Mouse (Mus musculus): Measurements from ENCODE around the gene Scn8a. TPM values are rescaled to one million over a fixed set of nuclear protein-coding genes. Genes with fewer than 3 reads are reported as not detected.

Gene Scn8a
- polyA plus RNA-seq, 1 experiment = 0.48 TPM

DNA sequence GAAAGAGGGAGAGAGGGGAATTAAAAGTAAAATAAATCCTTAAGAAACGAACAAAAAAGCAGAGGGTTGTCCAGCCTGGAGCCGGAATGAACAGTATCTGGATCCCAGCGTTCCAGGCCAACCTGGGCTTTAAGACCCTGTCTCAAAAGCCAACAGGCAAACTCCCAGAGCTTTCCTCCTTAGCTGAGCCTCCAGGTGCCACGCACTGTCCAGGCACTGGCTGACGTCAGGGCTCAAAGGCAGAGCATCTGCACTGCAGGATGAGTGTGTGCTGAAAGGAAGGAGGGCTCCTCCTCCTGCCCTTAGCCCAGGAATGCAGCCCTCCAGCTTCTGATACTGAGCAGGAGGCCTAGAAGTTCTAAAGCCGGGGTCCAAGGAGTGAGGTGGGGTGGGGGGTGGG lies 224.3 kb downstream of the Scn8a start:
- DNase-seq (ENCODE audit: low spot score) = no peak

- DNase-seq (ENCODE audit: low spot score) = no peak
Observed at GRCm38 (mm10) chr15:101094979-101095378, 225.3 kb downstream of the Scn8a start.

DNA sequence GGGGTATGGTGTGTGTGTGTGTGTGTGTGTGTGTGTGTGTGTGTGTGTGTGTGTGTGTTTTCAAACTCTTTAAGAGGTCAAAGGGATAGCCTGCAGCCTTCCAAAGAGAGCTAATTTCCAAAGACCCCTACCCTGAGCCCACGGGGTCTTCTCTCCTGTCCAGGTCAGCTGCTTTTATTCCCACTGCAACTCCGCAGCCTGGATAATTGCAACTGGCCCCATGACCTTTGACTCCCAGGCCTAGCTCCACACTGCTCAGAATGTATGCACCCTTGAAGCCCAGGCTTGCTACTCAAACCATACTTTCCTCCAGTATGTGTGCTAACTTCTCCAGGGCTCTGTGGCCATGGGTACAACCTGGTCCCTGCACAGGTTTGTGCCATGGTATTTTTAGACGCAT lies 225.7 kb downstream of the Scn8a start:
- DNase-seq (ENCODE audit: low spot score) = no peak

Other genes starting within 250 kb of the Scn8a start
- 65.7 and 67.6 TPM in 2 replicates for gene Smagp, start 232.9 kb upstream of the Scn8a start, polyA plus RNA-seq (2012; rRNA removed)
- 6.5 and 6.6 TPM in 2 replicates for gene Bin2, start 200.3 kb upstream of the Scn8a start, polyA plus RNA-seq (2012; rRNA removed)
- gene Cela1, start 181.9 kb upstream of the Scn8a start, polyA plus RNA-seq (2012; rRNA removed) = 97.3 and 135 TPM in 2 replicates
- gene Galnt6, start 140.5 kb upstream of the Scn8a start, polyA plus RNA-seq (2012; rRNA removed) = 14.7 and 20.5 TPM in 2 replicates
- gene Slc4a8, start 108.1 kb upstream of the Scn8a start, polyA plus RNA-seq (2012; rRNA removed) = 5.5 and 5.6 TPM in 2 replicates
- 0.09 and 0.15 TPM in 2 replicates for gene Gm47841, start 177.5 kb downstream of the Scn8a start, polyA plus RNA-seq (2012; rRNA removed)
- 7.3 and 7.5 TPM in 2 replicates for gene Fignl2, start 208.7 kb downstream of the Scn8a start, polyA plus RNA-seq (2012; rRNA removed)
- not detected in 2 replicates for gene Ankrd33, start 245.9 kb downstream of the Scn8a start, polyA plus RNA-seq (2012; rRNA removed)

Measured in urinary bladder, adult 2 months (tissue).